Mouse (Mus musculus) Patski (cell line): Measurements from ENCODE around the gene Olfr1377. TPM values are rescaled to one million over a fixed set of nuclear protein-coding genes. Genes with fewer than 3 reads are reported as not detected.
A peak's percentile ranks its signal among the peaks of the same experiment; 100 is the strongest.
"Not testable (repeated sequence)": the region's sequence is repeated elsewhere in the genome, so short reads cannot be mapped to it uniquely, and the experiment has no call there.

Experiments
- ATAC-seq: fragments of 100-300 bp; one replicate; pipeline ENCODE4 v1.8.0; 2021
- CTCF ChIA-PET: fragments of 350-600 bp; sonication (Branson Sonifier 250); formaldehyde crosslinking; loops from one replicate; lab custom pipeline; 2022; ENCODE audit warnings: inconsistent platforms; lab: Charles Lee
- POLR2A ChIA-PET: fragments of 350-600 bp; sonication (Branson Sonifier 250); formaldehyde crosslinking; loops from one replicate; lab custom pipeline; 2022; ENCODE audit warnings: antibody characterized with exemption, inconsistent platforms; lab: Charles Lee
- DNase-seq: peaks from one replicate; pipeline ENCODE4 v3.0.0-alpha.2; 2011; ENCODE audit warnings: low read depth, low spot score
- H3K27me3 ChIP-seq: fragments of 371-371 bp; one replicate; pipeline ENCODE4 v1.5.1; 2021
- CTCF ChIP-seq: fragments of 100-300 bp; IDR thresholded peaks from one replicate; pipeline ENCODE4 v1.5.1; 2021
- in situ Hi-C: fragments of 300-500 bp; cut with MboI; formaldehyde crosslinking; loops from 3 replicates; pipeline ENCODE4 v1.11.1; 2018; ENCODE audit warnings: low pct_unique_long_range_greater_than_20kb, mixed read lengths
- polyA plus RNA-seq: library from polyadenylated mRNA; unstranded; gene quantifications from one replicate; pipeline ENCODE4 v1.2.3, GENCODE M21; 2021

Gene Olfr1377
- polyA plus RNA-seq, 1 experiment from 2014 or later: not detected

DNA sequence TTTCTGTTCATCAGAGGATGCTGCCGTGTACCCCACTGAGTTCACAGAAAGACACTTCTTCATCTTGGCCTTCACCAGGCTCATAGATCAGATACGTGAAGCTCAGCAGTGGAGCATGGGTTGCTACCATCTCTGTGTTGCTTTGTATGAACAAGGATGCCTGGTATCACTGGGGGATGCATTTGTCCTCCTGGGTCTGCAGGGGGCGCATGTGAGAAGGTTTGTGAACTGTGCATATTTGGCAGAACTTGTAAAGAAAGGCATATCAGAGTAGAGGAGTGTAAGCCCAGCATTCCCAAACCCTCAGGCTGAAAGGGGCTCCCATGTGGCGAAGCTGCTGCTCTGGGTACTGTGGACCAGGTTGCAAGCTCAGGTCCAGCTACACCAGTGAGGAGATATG is 4.6 kb upstream of the Olfr1377 start:
- peaks cover 11% of the 10 kb centered on the region for H3K27me3 ChIP-seq
- CTCF ChIA-PET: no interaction called here
- POLR2A ChIA-PET: no interaction called here
- in situ Hi-C loops: no loop called here
- TF ChIP-seq CTCF: peak; percentile 48
- no peak for ATAC-seq
- no peak for DNase-seq

- ChIA-PET POLR2A (no interaction called here), CTCF (no interaction called here)
- no peak for TF ChIP-seq CTCF
- in situ Hi-C loops: no loop called here
- no peaks in the 10 kb centered on the region for H3K27me3 ChIP-seq
- DNase-seq (no peak), ATAC-seq (no peak)
Observed at GRCm38 (mm10) chr11:51003296-51003695, 21.5 kb downstream of the Olfr1377 start, which contains the start of gene Olfr51. Gene Olfr51 (plus strand): TSS chr11:51003596.

- H3K27me3 ChIP-seq: no peaks in the 10 kb centered on the region
- ChIA-PET CTCF (no interaction called here), POLR2A (no interaction called here)
- ATAC-seq (no peak), DNase-seq (no peak)
- in situ Hi-C loops: no loop called here
- no peak for TF ChIP-seq CTCF
Observed at GRCm38 (mm10) chr11:51011821-51012220, 30.1 kb downstream of the Olfr1377 start.

DNA sequence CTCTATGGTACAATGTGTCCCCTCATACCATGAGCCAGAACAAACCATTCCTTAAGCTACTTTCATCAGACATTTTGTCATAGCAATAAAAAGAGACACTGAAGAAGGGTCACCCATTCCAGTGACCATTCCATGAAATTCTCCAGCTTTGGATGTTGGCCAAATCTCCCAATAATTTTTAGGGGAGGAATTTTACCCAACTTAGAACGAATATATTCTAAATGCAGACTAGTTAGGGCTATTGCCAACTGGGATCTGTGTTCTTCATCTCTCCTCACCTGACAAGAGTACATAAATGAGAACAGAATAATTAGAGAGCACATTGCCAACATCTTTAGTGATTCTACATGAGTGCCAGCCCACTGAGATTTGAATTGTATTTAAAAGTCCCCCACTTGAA is 32.2 kb downstream of the Olfr1377 start, which contains the start of gene Olfr54:
Gene Olfr54 (plus strand): TSS at position 301 of the 400 bp plus-strand sequence.
- POLR2A ChIA-PET: no interaction called here
- CTCF ChIA-PET: no interaction called here
- TF ChIP-seq CTCF: no peak
- no peaks in the 10 kb centered on the region for H3K27me3 ChIP-seq
- in situ Hi-C loops: no loop called here
- ATAC-seq (no peak), DNase-seq (no peak)

GRCm38 (mm10) chr11:51016341-51016740 is 34.6 kb downstream of the Olfr1377 start:
- POLR2A ChIA-PET: no interaction called here
- DNase-seq: no peak
- CTCF ChIA-PET: no interaction called here
- no peaks in the 10 kb centered on the region for H3K27me3 ChIP-seq
- no peak for ATAC-seq
- TF ChIP-seq CTCF: no peak
- in situ Hi-C loops: no loop called here

GRCm38 (mm10) chr11:51026811-51027210 is 45.0 kb downstream of the Olfr1377 start:
- H3K27me3 ChIP-seq, CTCF ChIA-PET, ATAC-seq, POLR2A ChIA-PET, DNase-seq: not testable (repeated sequence)
- in situ Hi-C loops: loop anchor here (25.0 kb wide), 1 partner anchor 240 kb away; no protein-coding TSS in a partner anchor

DNA sequence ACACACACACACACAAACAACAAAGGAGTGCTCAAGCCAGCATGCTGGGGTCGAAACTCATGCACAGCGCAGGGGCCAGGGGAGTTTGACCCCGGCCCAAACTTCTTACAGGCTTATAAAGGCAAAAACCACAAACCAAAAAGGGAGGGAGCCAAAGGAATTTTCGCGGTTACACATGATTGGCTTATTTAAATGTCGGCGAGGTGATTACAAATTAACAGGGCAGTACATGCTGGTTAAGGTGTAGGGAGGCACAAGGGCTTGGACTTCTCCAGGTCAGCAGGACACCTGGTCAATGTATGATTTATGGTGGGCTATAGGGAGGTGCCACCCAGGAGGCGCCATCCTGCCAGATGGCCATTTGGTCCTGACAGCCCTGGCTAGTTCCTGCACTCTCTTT is 47.6 kb downstream of the Olfr1377 start:
- POLR2A ChIA-PET, ATAC-seq, CTCF ChIA-PET, DNase-seq, H3K27me3 ChIP-seq: not testable (repeated sequence)
- in situ Hi-C loops: loop anchor here (25.0 kb wide), 1 partner anchor 242 kb away; no protein-coding TSS in a partner anchor

DNA sequence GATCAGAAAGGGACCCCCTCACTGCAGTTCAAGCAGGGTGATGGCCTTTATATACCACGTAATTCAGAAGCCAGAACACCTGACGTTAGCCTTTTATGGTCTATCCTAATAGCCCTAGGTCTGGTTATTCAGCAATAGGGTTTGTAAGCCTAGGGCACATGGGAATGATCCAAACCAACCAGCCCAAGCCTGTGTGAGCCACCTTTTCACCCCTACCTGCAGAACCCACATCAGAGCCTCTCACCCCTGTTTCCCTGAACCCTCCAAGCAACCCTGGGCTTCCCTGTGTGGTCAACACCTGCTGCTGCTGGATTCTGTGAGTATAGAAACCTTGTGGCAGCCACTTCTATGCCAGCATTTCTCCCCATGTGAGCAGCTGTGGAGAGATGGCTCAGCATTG is 48.5 kb downstream of the Olfr1377 start:
- CTCF ChIA-PET: no interaction called here
- in situ Hi-C loops: loop anchor here (25.0 kb wide), 1 partner anchor 243 kb away; no protein-coding TSS in a partner anchor
- POLR2A ChIA-PET: no interaction called here
- ATAC-seq (no peak), DNase-seq (no peak)
- no peaks in the 10 kb centered on the region for H3K27me3 ChIP-seq
- no peak for TF ChIP-seq CTCF

- ATAC-seq (no peak), DNase-seq (no peak)
- ChIA-PET POLR2A (no interaction called here), CTCF (no interaction called here)
- H3K27me3 ChIP-seq: no peaks in the 10 kb centered on the region
- peak; percentile 65 for TF ChIP-seq CTCF
- in situ Hi-C loops: loop anchor here (25.0 kb wide), 1 partner anchor 246 kb away; no protein-coding TSS in a partner anchor
Observed at GRCm38 (mm10) chr11:51032851-51033250, 51.1 kb downstream of the Olfr1377 start.

DNA sequence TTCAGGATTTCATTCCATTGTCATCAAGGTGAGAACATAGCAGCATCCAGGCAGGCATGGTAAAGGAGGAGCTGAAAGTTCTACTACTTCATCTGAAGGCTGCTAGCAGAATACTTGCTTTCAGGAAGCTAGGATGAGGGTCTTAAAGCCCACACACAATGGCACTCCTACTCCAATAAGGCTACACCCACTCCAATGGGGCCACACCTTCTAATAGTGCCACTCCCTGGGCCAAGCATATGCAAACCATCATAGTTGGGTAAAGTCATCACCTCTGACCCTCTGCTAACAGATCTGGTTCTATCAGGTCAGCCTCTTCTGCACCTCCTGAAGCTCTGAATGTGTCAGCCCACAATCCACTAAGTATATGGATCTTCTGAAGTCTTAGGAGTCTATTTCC is 52.4 kb downstream of the Olfr1377 start:
- POLR2A ChIA-PET, ATAC-seq, CTCF ChIA-PET, DNase-seq, H3K27me3 ChIP-seq: not testable (repeated sequence)
- in situ Hi-C loops: loop anchor here (25.0 kb wide), 1 partner anchor 247 kb away; no protein-coding TSS in a partner anchor

DNA sequence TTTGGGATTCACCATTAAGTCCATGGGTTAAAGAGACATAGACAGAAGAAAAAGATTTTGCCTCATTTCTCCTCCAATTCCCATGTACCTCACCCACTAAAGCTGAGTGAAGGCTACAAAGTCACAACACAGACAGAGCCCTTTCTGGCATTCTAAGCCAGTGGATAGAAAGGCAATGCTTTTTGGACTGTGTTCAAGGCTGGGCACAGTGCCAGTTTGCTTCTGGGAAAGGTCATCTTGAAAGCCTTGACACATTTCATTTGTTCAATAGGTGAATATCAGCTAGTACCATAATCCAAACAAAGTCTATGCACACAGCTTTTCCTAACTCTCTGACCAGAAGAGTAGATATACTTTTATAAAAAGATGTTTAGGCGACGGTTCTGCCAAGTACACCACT is 54.2 kb downstream of the Olfr1377 start:
- no peak for ATAC-seq
- ChIA-PET POLR2A (no interaction called here), CTCF (no interaction called here)
- no peaks in the 10 kb centered on the region for H3K27me3 ChIP-seq
- DNase-seq: no peak
- no peak for TF ChIP-seq CTCF
- in situ Hi-C loops: loop anchor here (25.0 kb wide), 1 partner anchor 249 kb away; no protein-coding TSS in a partner anchor

Other genes starting within 250 kb of the Olfr1377 start
- gene Zfp354c, start 154.2 kb upstream of the Olfr1377 start, polyA plus RNA-seq: 21.1 TPM
- 4.0 TPM for gene Zfp879, start 140.4 kb upstream of the Olfr1377 start, polyA plus RNA-seq
- not detected for gene Grm6, start 131.3 kb upstream of the Olfr1377 start, polyA plus RNA-seq
- 3.9 TPM for gene Zfp454, start 94.3 kb upstream of the Olfr1377 start, polyA plus RNA-seq
- 10.7 TPM for gene Zfp2, start 65.8 kb upstream of the Olfr1377 start, polyA plus RNA-seq
- 2.0 TPM for gene Zfp354b, start 50.3 kb upstream of the Olfr1377 start, polyA plus RNA-seq
- not detected for gene 4933414I15Rik, start 38.2 kb upstream of the Olfr1377 start, polyA plus RNA-seq
- gene Prop1, start 28.2 kb upstream of the Olfr1377 start, polyA plus RNA-seq: not detected
- not detected for gene Olfr1378, start 15.4 kb upstream of the Olfr1377 start, polyA plus RNA-seq
- not detected for gene Olfr51, start 21.6 kb downstream of the Olfr1377 start, polyA plus RNA-seq
- gene Olfr54, start 32.3 kb downstream of the Olfr1377 start, polyA plus RNA-seq: not detected
- gene Olfr1375, start 66.1 kb downstream of the Olfr1377 start, polyA plus RNA-seq: not detected
- 9.1 TPM for gene Zfp354a, start 77.3 kb downstream of the Olfr1377 start, polyA plus RNA-seq
- gene Gm12569, start 238.5 kb downstream of the Olfr1377 start, polyA plus RNA-seq: not detected